Mouse (Mus musculus) kidney, adult 8-10 months (tissue): ENCODE results near the gene Six6.

Experiments used
- DNase-seq, 2 experiments: peaks; one replicate each; pipeline ENCODE4 v3.0.0; 2022

Gene Six6

DNA sequence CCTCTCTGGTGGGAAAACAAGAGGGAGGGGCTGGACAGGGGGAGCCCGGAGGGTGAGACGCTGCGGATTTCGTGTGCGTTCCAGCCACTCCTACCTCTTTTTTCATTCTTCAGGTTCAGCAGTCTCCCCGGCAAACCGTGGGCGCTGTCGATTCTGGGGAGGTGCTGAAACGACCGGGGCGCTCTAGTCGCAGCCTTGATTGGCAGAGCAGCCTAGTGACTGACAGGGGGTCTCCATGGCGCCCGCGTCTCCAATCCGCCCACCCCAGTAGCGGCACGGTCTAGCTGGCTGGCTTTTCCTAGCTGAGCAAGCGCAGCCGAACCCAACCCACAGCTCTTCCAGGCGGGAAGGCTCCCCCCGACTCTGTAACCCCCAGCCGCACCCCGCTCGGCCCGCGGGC, at the start of gene Six6:
Six6 (plus strand) TSS at position 277 of the 400 bp plus-strand sequence.
- no peak for DNase-seq

DNA sequence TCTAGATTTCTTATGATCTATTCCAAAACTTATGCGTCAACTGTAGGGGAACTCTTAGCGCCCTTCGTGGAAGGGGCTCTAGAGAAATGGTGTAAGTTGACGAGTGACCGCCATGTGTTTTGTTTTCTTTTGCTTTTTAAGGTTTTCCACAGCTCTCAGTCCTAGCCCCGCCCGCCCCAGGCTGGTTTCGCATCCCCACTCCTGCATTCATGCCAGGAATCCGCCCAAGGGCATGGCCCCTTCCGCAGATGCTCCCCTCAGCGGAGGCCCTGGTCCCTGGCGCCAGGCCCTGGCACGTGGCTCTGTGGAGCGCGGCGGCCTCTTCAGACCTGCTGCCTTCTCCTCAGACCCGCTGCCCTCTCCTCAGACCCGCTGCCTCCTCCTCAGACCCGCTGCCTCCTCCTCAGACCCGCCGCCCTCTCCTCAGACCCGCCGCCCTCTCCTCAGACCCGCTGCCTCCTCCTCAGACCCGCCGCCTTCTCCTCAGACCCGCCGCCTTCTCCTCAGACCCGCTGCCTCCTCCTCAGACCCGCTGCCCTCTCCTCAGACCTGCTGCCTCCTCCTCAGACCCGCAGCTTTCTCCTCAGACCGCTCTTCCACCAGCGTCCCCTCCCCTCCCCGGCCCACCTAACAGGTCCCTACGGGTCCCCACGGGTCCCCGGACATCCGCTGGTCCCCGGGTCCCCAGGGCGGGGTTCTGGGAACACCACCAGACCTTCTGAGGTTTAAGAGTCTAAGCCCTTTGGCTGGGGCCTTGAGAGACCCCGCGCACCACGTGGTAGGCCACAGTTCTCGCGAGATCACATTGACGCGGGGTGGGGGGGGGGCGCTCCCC, 22.3 kb upstream of the Six6 start:
- no peak for DNase-seq

GRCm38 (mm10) chr12:72936751-72937150, 2.9 kb upstream of the Six6 start:
- no peak for DNase-seq

DNA sequence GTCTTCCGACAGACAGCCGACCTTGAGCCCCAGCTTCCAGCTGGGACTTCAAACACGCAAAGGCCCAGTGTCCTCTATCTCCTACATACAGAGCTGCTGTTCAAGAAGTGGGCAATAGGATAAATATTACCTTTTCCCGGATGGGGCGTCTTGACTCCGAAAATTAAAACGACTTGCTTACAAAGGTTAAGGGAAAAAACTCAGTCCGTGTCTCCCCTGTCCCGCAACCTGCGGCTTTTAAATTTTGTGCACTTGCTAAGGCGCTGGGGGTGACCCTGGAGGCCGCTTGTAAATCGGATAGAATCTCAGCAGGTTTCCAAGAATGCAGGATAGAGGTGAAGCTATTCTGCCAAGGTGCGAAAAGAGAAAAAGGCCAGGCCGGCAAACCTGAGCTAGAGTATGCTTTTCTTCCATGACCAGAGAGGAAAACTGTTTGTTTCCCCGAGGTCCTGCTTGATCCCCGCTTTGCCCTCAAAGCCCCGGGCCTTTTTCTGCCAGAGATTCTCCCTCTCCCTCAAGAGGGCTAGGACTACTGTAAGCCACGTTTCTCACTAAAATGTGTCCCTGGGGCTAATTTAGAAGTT, 2.1 kb upstream of the Six6 start:
- DNase-seq, result no peak

DNA sequence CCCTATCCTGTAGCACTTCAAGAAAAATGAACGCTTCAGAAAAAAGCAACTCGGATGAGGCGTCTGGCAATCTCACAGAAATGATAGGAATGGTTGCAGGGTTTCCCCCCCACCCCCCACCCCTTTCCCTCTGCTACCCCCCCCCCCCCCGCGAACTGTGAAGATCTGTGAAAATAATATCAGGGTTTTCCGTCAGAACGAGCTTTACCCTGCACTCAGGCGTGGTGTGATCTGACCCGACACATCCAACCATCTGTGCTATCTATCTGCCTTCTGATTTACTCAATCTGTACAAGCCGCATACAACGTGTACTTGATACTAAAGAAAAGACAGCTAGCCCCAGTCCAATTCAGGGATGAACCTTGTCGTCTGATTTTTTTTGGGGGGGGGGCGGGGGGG, 1.5 kb upstream of the Six6 start:
- no peak for DNase-seq

DNA sequence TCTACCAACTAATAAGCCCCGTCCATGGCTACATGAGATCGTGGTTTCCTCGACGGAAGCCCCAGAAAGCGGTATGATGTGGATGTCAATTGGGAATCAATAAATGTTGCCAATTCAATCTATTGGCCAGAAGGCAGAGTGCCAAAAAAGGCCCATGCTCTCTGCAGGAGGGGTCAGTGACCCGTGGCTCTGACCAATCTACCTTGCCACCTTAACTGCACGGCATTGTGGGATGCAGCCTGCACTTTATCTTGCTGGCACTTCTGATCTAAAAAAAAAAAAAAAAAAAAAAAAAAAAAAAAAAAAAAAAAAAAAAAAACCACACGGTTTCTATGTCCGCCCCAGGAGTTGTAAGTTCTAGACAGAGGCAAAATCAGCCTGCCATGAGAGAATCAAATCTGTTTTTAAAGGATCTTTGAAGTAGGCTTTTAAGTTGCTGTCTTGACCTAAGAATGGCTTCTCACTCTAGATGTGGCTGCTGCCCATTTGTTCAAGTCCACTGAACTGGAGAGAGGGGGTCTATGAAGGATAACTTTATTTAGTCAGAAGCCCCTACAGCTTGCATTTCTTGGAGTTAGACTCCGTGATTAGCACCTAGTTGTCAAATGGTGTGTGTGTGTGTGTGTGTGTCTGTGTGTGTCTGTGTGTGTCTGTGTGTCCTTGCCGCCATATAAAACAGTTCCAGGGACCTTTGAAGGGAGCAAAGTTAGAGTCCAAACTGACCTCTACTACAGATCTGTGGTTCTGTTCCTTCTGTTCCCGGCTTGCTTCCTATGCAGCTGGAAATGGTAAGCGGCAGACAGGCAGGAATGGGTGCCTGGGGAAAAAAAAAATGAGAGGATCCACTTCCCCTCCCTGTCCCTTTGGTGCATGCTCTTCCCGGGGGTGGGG, 847 bp upstream of the Six6 start:
- DNase-seq, result no peak

DNA sequence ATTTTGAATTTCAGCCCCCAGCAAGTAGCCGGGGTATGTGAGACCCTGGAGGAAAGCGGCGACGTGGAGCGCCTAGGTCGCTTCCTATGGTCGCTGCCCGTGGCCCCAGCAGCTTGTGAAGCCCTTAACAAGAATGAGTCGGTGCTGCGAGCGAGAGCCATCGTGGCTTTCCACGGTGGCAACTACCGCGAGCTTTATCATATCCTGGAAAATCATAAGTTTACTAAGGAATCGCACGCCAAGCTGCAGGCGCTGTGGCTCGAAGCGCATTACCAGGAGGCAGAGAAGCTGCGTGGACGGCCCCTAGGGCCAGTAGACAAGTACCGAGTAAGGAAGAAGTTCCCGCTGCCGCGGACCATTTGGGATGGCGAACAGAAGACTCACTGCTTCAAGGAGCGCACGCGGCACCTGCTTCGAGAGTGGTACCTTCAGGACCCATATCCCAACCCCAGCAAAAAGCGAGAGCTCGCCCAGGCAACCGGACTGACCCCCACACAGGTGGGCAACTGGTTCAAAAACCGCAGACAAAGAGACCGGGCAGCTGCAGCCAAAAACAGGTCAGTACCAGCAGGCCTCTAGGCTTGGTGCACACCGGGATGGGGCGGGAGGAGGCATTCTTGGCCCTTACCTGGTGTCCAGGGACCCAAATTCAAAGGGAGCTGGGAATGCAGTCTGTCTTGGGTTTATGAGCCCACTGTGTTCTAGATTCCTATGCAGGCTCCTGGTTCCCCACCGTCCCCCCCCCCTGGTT, 554 bp downstream of the Six6 start, which contains the start of gene 4930447C04Rik:
4930447C04Rik (minus strand) TSS at position 704 of the 751 bp plus-strand sequence.
- no peak for DNase-seq

- no peak for DNase-seq
These were observed 1.2 kb downstream of the Six6 start for GRCm38 (mm10) chr12:72940822-72941397.

GRCm38 (mm10) chr12:72941398-72942051, 1.8 kb downstream of the Six6 start:
- DNase-seq, result no peak

DNA sequence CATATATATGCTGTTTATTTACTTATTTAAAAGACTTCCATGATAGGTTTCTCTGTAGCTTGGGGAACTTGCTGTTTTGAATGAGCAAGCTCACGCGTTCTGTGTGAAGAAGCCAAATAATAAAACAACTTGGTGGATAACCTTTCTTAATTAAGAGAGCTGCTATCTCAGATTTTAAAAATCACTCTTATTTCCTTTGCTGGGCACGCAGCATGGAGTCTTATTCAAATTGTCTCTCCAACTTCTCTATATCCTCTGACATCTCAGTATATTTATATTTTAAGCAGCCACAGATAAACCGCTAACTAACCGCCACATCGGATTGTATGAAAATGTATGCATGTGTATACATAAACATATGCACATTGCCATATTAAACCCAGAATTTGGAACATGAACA, 2.5 kb downstream of the Six6 start:
- DNase-seq, result no peak

GRCm38 (mm10) chr12:72943574-72944110, 4.0 kb downstream of the Six6 start:
- no peak for DNase-seq

DNA sequence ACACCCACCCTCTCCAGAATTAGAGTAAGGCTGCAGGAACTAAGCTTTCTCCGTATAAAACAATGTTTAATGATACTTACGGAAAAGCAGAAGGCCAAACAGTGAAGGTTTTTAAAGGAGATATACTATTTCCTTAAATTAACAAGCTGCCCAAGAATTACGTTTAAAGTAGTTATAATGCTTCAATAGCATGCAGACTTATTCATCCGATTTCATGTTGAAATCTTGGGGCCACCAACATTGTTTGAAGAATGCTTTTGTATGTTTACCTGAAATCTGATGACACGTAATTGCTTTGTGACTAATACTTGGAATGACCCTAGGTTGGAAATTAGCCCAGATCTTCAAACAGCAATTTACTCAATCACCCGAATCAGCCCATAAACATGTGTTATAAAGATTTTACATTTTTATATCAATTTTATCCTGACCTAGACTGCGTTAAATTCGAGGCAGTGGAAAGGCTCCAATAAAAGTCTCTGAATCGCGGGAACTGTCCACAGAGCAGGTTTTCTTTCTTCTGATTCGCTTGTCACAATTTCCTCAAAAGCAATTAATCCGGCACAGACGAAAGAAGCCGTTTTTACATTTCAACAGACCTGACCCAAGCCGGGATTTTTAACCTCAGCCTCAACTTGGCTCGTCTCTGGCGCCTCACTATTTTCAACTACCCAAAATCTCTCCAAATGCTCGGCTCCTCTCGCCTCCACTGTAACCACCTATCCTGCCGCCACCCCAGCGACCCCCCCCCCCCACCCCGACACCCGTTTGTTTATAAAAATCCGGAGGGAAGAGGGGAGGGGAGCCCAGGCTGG, 4.9 kb downstream of the Six6 start:
- DNase-seq, result no peak

GRCm38 (mm10) chr12:72945301-72946063, 5.8 kb downstream of the Six6 start:
- DNase-seq, result no peak

GRCm38 (mm10) chr12:72946064-72946395, 6.3 kb downstream of the Six6 start:
- DNase-seq, result no peak

DNA sequence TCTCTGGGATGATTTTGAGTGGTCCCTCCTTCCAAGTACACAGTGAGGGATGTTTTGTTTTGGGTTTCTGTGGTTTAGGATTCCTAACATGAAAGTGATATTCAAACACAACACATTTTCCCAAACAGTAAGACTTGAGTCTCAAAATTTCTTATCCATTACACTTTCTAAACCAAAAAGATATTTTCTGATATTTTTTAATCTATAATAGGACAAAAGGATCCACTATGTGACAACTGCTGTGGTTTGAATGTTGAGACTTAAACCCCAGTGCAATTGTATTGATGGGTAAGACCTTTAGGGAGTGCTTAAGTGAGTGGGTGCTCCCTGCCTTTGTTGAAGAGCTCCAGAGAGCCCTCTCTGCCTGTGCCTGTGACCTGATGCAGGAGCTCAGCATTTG, 7.1 kb downstream of the Six6 start:
- no peak for DNase-seq

GRCm38 (mm10) chr12:72947335-72947734, 7.6 kb downstream of the Six6 start:
- DNase-seq, result no peak

DNA sequence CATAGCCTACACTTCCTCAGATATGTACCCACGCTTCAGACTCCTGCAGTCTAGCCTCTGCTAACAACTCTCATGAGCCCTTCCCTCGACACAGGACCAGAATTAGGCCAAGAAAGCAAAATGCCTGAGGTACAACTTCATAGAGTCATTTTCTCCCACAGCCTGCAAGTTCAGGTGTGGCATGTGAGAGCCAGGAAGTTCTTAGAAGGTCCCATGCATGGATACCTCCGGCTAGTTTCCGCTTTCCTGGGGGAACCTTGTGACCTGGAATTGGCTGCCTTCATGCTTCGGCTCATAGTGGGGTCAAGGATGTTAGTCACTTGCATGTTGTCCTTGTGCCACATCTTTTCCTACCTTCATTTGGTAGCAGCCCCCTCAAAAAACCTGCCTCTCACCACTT, 13.4 kb downstream of the Six6 start:
- DNase-seq, result no peak

GRCm38 (mm10) chr12:72953858-72954257, 14.2 kb downstream of the Six6 start:
- no peak for DNase-seq

DNA sequence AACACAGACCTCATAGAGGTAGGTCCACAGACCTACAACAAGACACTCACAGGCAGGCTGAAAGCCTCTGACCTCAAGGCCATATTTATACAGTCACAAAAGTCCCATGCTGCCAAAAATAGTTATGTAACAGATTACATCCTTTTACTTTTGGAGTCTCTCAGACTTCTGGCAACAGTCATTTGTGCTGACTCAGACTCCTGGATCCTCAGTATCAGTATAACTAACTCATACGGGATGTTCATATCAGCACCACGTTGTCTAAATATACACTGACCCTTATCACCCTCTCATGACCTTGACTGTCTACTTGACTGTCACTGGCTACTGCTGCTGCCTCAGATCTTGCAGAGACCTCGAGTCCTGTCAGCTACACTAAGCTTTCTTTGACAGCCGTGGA, 15.2 kb downstream of the Six6 start:
- DNase-seq, result no peak
